Mouse (Mus musculus): ENCODE measurements at regions not wholly inside any gene's neighbourhood (a gene's known extent, or its start where the extent isn't known, plus 50 kb on each side); places are given as distances from the start of the nearest gene placed in this dataset.

- no peak for TF ChIP-seq GATA1 (IDR thresholded peaks at IDR 0.05; ENCODE audit: borderline replicate concordance, low read length)
- TF ChIP-seq FLI1 (IDR thresholded peaks at IDR 0.05; ENCODE audit: low read length): no peak
Observed at GRCm38 (mm10) chr7:98769111-98769734, 65.7 kb upstream of the Wnt11 start.
